Mouse (Mus musculus) neutrophil, adult 5-6 weeks (primary cell): ENCODE measurements around the gene Cox6a2. TPM values are rescaled to one million over a fixed set of nuclear protein-coding genes. Genes with fewer than 3 reads are reported as not detected.

Experiments used
- ATAC-seq: fragments of 151-379, 151-347 bp; 2 replicates; pipeline ENCODE4 v1.8.0; 2017; ENCODE audit warnings: mild to moderate bottlenecking, moderate TSS enrichment; ENCODE audit not compliant: insufficient number of reproducible peaks, poor library complexity, low FRiP score, severe bottlenecking; ENCODE audit errors: extremely low read depth
- total RNA-seq: library from RNA; stranded (forward); fragments of 200-1000 nt; gene quantifications from 2 replicates; pipeline ENCODE4 v1.2.3, GENCODE M21; 2017

The Cox6a2 gene
- total RNA-seq, 1 experiment from 2014 or later, result not detected

DNA sequence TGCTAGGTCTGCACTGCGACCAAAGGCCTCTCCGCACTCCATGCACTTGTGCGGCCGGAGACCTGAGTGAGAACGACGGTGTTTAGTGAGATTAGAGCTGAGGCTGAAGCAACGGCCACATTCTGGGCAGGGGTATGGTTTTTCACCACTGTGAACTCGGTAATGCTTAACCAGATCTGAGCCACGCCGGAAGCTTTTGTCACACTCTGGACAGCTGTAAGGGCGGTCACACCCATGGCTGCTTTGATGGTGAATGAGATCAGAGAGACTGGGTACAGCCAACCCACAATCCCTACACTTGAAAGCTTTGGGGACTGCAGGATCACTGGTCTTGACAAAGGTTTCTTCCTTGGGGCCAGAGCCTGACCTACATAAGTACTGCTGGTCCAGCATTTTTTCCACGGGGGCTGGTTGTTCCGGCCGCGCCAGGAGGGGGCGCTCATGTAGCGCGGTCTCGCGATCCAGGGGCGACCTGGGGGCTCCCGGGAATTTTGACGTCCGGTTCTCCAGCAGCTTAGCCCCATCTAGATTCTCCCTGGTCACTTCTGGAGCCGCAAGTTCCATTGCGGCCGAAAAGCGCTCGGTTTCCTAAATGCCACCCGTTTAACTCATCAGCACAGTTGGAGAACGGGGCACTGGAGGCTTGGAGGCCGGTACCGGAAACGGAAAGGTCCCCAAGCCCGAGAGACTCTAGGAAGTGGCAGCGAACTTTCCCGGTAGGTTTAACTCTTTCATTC lies 30.8 kb upstream of the Cox6a2 start, which contains the start of gene Armc5:
Gene Armc5, plus strand, starts transcription at position 487 of the 737 bp plus-strand sequence.
- no peak for ATAC-seq

DNA sequence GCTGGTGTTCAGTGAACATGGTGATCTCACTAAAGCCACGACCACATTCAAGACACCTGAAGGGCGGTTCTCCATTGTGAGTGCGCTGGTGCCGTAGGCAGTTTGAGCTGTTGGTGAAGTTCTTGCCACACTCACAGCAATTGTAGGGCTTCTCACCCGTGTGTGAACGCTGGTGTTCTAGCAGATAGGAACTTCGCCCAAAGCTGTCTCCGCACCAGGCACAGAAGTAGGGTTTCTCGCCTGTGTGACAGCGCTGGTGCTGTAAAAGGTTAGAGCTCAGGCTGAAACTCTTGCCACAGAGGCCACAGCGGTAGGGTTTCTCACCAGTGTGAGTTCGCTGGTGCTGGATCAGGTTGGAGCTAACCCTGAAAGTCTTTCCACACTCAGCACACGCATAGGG lies 30.2 kb upstream of the Cox6a2 start:
- no peak for ATAC-seq

DNA sequence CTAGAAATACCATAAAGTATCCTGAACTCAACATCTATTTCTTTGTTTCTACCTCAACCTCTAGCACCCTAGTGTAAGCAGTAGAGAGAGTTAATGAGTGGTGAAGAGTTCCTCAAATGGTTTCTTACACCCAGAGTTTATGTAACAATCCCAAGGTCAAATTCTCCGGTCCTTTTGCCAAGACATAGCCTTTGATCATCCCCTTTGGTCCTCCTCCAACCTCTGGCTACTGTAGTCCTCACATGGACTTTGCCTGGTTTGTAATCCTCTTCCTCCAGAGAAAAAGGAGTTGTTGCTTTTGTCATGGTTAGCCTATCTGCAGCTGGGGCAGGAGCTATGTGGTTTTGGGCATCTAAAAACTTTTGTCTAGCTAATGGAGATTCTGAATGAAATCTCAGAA lies 29.3 kb upstream of the Cox6a2 start:
- ATAC-seq, result no peak

DNA sequence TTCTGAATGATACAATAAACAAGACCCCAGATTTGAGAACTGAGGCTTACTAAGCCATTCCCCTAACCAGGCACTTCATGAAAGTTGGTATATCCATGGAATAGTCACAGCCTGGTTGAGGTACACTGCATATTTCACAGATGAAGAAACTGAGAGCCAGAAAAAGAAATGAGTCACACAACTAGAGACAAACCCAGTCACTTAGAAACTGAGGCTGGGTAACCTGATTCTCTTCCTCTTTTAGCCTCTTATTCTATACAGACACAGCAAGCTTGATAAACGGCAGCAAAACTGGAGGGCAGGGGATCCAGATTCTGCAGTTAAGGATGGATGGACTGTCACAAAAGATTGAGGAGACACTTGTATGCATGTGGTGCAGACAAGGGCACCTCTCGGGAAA lies 28.6 kb upstream of the Cox6a2 start:
- ATAC-seq, result no peak

DNA sequence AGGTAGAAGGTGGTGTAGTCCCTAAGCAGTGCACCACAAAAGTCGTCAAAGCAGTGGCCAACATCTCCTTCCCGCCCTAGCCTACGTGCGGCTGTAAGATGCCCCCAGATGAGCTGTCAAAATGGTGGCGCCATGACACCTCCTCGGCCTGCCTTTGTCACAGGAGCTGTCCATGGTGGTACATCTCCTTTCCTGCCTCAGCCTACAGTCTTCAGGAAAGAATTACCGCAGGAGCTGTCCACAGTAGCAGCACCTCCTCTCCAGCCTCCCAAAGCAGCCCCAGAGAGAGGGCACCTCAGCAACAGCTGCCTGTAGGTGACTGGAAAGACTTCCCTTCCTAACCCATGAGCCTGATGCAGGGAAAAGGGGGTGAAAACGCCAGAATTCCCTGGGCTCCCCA lies 25.6 kb upstream of the Cox6a2 start:
- no peak for ATAC-seq

DNA sequence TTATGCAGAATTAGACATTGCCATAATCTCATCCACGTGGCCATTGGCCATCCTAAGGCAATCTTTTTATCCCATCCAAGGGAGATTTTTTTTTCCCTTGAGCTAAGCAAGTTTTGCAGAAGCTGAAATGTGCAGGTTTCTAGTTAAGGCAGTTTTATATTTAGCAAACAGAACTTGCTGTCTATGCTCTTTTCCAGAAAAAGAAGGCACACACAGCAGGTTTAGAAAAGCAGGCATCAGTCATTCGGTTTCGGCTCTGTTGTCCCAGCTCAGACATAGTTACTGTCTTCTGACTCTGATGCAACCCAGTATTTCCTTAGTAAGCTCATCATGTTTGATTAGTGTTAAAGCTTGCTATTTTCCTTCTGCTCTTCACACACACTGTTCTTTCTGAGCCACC lies 14.7 kb upstream of the Cox6a2 start:
- ATAC-seq, result no peak

DNA sequence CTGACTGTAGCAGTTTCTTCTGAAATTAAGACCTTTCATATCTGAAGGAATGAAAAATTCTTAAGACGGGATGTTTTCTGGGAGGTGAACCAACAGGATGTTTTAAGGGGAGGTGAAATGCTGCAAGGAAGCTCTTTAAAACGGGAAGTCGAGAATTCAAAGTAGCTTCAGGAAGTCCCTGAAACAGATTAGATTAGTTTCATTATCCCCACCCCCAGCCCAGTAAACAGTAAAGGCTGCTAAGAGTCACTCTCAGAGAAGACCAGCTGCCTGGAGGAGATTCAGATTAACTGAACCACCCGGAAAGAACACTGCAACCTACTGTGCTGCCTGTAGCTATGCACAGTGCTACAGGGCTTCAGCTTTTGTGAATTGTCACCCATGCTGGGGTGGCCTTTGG lies 13.8 kb upstream of the Cox6a2 start:
- no peak for ATAC-seq

DNA sequence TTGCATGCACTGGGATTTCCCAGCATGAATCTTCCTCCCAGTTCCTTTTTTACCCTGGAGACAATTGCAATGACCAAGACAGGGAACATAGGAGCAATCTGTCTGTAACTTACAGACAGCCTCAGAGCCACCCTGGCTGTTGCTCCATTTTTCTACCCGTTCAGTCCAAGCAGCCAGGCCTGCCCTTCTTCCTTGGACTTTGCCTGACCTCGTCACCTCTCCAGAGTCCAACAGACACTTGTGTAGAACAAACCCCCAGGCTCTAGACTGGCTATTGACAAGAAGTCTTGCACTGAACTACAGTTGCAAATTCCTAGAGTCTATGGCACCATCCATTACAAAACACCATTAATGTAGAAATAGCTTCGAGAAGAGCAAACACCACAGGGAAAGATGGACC lies 3.6 kb upstream of the Cox6a2 start:
- no peak for ATAC-seq

DNA sequence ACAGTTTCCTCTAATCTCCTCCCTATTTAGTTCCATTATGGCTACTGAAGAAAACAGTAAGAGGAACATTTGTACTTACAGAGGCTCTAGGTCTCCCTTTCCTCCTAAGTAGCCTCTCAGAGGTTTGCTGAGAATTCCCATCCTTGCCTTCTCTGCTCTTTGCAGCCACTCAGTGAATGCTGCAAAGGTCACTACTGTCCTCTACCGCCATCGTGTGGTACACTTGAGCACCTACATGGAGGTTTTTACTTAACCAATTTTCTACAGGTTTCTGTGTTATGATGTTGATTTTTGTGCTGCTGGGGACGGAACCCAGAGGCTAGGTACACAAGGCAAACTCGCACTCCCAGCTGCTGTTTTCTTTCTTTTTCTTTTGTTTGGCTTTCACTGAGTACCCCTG lies 2.0 kb upstream of the Cox6a2 start:
- peak; percentile 80 for ATAC-seq

DNA sequence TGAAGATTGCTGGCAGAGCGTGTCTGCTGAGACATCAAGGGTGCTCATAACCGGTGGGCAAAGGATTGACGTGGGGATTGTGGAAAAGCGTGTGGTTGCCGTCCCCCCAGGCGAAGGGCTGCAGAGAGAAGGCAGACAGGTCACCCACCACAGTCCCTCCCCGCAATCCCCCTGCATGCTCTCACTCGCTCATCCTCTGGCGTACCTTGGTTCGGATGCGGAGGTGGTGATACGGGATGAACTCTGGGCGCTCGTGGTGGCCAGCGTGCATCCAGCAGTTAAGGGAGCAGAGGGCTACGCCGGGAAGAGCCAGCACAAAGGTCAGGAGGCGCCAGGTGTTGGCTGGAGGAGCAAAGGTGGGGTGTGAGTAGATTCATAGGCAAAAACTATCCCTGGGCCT lies 492 bp downstream of the Cox6a2 start:
- ATAC-seq, result no peak

DNA sequence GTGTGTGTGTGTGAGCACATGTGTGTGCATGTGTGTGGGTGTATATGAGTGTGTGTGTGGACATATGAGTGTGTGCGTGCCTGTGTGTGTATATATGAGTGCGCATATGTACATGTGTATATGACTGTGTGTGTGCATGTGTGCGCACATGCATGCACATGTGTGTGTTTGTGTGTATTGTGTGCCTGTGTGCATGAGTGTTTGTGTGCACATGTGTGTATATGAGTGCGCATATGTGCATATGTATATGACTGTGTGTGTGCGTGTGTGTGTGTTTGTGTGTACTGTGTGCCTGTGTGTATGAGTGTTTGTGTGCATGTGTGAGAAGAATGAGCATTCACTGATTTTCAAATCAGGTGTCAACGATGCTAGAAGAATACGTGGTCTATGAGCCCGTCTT lies 2.0 kb downstream of the Cox6a2 start:
- ATAC-seq, result no peak

DNA sequence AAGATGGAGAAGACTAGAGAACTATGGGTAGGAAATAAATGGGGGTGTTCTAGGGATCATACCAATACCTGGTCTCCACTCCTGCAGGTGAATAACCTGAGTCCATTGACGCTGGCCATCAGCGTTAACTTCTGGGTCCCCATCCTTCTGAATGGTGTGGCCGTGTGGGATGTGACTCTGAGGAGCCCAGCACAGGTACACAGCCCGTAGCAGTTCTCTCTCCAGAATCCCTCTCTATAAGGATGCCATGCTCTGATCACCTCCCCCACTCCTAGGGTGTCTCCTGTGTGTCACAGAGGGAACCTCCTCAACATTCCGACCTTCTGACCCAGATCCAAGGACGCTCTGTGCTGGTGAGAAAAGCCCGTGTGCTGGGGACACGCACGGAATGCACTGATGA lies 3.1 kb downstream of the Cox6a2 start:
- ATAC-seq, result no peak

DNA sequence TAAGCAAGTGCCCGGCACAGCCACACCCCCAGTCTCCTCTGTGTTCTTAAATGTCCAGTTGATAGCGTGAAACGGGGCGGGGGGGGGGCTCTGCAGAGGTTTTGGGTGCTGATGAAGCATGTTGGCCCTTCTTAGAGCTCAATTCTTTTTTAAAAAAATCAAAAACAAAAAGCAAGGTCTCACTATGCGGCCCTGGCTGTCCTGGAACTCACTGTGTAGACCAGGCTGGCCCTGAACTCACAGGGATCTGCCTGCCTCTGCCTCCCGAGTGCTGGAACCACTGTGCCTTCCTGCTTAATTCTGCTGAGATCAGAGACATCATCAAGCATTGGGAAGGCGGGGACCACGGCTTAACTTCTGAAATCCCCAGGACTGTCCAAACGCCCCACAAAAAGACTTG lies 4.6 kb downstream of the Cox6a2 start:
- no peak for ATAC-seq

DNA sequence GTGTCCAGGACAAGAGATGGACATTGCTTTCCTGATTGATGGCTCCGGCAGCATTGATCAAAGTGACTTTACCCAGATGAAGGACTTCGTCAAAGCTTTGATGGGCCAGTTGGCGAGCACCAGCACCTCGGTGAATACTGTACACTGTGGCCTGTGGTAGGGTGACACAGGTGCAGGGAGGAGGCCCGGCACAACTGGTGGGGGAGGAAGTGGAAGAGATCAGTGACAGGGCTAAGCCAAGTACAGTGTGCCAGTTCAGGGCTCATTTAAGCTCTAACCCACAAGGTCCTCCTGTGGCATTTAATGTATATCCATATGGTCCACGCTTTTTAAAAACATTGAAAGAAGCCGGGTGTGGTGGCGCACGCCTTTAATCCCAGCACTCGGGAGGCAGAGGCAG lies 24.5 kb downstream of the Cox6a2 start:
- peak; percentile 18; the same call in 1 of the 2 replicates for ATAC-seq

DNA sequence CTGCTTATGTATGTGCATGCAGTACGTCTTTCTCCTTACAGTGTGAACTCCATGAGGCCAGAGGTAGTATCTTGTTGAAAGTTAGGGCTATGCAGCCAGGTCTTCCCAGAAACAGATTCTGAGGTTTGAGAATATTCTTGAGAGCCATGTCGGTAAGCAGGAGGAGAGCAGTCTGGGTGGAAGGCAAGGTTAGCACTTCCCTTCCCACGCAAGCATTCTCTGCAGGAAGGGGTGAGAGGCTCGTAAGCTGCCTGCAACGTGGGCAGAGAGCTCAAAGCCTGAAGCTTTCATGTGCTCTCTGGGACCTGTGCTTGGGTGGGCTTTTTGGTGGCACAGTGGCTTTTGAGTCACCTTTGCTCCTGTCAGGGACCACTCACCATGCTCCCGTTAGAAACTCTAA lies 25.6 kb downstream of the Cox6a2 start:
- 0 out of 2 replicates have a peak, but pooled peaks have one; percentile 9 for ATAC-seq

DNA sequence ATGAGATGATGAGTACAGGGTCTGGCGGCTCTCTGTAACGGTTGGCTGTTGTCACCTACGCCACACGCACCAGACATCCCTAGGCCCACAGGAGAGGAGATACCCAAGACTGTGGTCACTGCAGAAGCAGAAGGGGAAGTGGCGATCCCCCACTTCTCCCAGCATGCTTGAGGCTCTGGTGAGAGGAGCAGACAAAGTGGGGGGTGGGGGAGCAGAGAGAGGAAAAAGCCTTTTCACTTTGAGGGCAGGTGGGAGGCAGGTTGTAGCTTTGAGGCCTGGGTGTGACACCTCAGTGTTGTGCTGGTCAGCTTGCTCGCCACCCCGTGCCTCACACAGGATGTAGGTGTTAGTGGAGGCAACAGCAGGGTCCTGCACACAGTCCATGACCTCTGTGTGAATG lies 26.1 kb downstream of the Cox6a2 start:
- peak; percentile 60 for ATAC-seq

DNA sequence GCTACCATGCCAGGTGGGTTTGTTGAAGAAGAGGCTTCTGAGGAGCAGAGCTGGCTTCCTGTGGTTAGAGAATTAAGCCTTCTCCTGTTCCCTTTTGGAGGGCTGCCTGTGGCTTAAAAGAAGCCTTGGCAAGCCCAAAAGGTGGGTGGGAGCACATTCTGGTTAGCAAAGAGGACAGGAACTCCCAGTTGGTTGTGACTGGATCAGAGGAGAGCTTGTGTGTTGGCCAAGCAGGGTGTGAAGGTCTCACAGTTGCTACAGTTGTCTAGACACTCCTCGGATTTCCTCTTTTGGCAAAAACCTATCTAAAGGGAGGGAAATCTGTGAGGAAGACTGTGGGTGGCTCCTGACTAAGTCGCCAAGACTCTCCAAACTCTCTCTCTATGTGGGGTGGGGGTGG lies 27.8 kb downstream of the Cox6a2 start:
- ATAC-seq, result no peak

DNA sequence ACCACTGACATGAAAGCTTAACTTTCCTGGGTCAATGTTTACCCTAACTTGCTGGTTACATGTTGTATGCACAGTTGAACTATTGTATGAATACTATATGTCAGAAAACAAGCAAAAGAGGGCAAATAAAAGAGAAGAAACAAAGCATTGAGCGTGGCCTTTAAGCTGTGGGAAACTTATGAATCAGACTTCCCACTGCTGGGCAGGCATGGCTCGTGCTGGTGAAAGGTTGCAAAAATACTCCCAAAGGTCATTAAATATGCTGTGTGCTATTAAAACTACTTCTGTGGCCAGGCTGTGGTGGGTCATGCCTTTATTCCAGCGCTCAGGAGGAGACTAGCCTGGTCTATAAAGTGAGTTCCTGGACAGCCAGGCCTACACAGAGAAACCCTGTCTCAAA lies 36.2 kb downstream of the Cox6a2 start:
- no peak for ATAC-seq

DNA sequence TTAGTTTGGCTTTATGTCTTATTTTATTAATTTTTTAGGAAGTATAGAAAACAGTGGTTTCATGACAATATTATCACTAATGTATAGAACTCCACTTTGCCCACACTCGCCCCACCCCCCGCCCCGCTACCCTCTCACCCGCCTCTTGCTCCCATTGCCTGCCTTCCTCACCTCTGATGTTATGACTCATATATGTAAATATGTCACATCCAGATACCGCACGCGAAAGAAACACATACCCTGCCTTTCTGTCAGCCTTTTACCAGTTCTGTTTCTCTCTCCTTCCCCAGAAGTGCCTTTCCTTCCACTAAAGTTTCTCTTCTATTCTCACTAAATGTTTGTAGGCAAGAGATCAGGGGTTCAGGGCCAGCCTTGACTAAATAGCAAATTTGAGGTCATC lies 39.8 kb downstream of the Cox6a2 start:
- ATAC-seq, result no peak

DNA sequence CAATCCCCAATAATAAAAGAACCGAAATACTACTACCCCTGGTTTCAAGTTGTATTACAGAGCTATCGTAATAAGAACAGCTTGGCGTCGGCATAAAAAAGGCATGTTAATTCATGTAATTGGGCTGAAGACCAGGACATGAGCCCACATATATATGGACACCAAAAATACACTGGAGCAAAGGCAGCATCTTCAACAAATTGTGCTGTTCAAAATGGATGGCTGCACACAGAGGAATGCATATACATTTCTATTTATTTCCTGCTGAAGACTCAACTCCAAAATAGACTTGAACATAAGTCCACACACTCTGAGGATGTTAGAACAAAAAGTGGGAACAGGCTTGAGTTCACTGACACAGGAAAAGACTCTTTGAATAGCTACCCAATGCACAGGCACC lies 42.2 kb downstream of the Cox6a2 start:
- no peak for ATAC-seq

DNA sequence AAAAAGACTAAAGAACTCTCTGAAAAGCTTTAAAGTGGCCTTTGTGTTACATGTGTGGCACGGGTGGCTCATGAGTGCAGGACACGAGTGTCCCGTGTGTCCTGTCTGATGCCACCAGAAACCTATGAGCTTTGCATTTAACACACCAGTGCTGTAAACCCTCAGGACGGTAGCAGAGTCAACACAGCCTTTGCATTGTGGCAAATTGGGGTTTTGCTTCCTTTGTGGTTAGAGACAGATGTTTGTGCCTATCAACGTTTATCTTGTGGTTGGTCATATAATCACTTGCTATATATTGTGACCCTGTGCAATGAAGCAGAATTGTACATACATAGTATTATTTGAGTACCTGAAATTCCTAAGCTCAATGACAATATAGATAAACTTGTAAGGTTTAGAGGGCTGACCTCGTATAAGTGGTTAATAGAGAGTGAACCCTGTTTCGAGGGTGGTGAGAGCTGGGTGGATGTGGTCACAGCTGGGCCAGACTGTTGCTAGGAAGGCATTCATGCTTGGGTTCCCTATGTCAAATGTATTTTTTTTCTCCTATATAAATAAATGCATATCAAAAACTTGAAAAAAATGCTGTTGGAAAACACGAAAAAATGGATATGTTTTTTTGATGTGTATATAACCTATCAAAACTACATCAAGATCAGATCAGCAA lies 47.4 kb downstream of the Cox6a2 start:
- 0 out of 2 replicates have a peak, but pooled peaks have one; percentile 23 for ATAC-seq
